Mouse (Mus musculus) granulocyte monocyte progenitor cell, adult 5-6 weeks (primary cell): ENCODE measurements around the gene Rps15a. TPM values are rescaled to one million over a fixed set of nuclear protein-coding genes. Genes with fewer than 3 reads are reported as not detected.
A peak's percentile ranks its signal among the peaks of the same experiment; 100 is the strongest.

ENCODE experiments used
- ATAC-seq: replicated peaks from 2 replicates; pipeline ENCODE4 v1.8.0; 2016; ENCODE audit warnings: mild to moderate bottlenecking, moderate TSS enrichment, inconsistent platforms; ENCODE audit not compliant: poor library complexity, severe bottlenecking
- total RNA-seq, 2 experiments: library from RNA; stranded (forward) in 1 of 2; stranded (reverse) in 1 of 2; fragments of 200-712, 200-1000 nt in 1 of 2; fragments of >200 nt in 1 of 2; fragmentation: Nextera tagmentation in 1 of 2; gene quantifications; 2 replicates each; pipeline ENCODE4 v1.2.3; 2014 to 2017

The Rps15a gene
- total RNA-seq, 2 experiments from 2014 or later: 1,501 to 3,545 TPM

GRCm38 (mm10) chr7:118116787-118117538, 975 bp upstream of the Rps15a start:
- ATAC-seq: no peak

- ATAC-seq: no peak
Observed at GRCm38 (mm10) chr7:118115533-118115876, 483 bp downstream of the Rps15a start.

- no peak for ATAC-seq
Observed at GRCm38 (mm10) chr7:118113541-118114297, 2.3 kb downstream of the Rps15a start.

GRCm38 (mm10) chr7:118111128-118111527, 4.9 kb downstream of the Rps15a start:
- no peak for ATAC-seq

- ATAC-seq: no peak
Observed at GRCm38 (mm10) chr7:118107671-118108070, 8.3 kb downstream of the Rps15a start.

- ATAC-seq: peak; percentile 36
Observed at GRCm38 (mm10) chr7:118104458-118105052, 11.4 kb downstream of the Rps15a start.

- ATAC-seq: no peak
Observed at GRCm38 (mm10) chr7:118103462-118104379, 12.3 kb downstream of the Rps15a start.

DNA sequence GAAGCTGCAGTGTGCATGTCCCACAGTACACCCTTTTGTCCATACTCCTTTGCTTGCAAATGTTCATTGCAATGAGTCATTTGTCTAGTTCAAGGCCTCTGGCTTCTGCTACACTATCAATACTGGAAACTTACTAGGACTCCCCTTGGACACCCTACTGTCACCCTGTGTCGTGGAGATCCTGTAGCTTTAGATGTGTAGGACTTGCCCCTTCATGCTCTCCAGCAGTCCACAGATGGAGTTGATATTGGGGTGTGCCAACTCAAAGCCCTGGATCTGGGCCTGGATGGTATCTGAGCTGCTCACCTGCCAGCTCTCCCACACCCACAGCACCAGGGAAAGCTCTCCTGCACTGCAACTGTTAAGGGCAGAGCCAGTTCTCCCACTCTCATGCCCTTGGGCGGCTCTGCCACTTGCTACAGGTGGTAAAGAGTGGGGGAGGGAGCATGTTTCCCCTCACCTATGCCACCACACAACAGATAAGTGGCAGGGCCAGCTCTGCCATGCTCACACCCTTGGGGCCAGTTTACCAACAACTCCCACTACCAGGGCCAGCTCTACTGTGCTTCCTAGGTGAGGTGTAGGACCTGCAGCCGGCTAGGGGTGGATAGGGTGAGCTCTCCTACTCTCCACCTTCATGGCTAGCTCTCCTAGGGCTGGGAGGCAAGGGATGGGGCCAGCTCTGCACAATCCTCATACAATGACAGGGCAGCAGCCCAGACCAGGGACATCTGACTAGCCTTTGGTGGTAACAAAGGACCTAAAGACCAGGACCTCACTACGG, 13.1 kb downstream of the Rps15a start:
- 0 out of 2 replicates have a peak, but pooled peaks have one; percentile 10 for ATAC-seq

- peak; percentile 66 for ATAC-seq
Observed at GRCm38 (mm10) chr7:118102231-118102630, 13.8 kb downstream of the Rps15a start.

DNA sequence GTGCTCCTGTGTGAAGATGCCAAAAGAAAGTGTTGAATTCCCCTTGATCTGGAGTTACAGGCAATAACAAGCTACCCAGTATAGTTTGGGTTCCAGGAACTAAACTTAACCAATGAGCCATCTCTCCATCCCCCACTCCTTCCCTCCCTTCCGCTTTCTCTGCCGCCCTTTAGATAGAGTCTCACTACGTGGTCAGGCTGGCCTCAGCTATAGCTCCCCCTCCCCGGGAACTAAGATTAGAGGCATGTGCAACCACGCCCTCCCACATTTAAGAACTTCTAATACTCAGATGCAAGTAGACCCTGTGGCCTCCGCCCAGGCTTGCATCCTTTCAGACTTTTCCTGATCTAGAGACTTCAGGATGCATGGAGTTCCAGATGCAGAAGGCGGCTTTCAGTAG, 18.4 kb downstream of the Rps15a start:
- ATAC-seq: no peak

DNA sequence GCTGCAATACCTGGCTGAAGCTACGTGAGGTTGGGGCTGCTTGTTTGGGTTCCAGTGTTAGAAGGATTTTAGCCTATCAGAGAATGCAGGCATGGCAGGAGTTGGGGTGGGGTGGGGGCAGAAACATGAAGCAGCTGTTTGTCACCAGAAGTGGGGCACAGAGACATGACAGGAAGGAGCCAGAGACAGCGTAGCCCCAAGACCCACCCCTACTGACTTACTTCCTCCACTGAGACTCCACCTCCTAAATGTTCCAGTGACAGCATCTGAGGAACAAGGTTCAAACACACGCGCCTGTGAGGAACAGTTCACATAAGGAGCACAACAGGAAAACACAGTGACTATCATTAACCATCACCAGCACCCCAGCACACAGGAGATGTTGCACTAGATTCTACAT, 36.0 kb downstream of the Rps15a start:
- ATAC-seq: 0 out of 2 replicates have a peak, but pooled peaks have one; percentile 37

DNA sequence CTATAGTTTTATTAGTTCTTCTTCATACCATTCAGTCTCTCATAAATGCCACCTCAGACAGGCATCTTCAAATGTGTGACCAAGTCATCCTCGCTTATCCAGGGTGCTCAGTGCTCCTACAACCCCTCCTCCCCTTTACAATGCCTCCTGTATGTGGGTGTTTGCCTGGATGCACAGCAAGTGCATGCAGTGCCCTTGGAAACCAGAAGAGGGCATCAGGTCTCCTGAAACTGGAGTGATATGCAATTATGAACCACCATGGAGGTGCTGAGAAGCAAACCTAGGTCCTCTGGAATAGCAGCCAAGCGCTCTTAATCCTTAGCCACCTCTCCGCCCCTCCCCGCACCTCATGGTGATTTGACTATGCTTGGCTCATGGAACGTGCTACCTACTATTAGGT, 36.9 kb downstream of the Rps15a start:
- ATAC-seq: peak; percentile 37

DNA sequence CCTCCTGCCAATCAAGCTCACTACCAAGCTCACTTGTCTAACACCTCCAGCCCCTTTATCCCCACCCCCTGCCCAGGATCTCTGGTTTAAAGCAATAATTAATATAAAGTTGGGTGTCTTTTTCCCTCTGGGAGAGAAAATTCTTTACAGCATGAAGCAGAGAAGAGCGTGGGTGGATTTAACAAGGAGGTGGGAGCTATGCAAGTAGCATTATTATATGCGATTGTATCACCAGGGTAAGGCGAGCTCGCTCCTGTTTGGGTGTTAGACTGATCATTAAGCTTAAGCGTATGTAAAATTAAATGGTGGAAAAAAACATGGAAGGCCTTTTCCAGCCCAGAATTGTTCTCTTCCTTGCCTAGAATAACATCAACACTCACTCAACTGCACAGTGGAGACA, 48.7 kb downstream of the Rps15a start:
- no peak for ATAC-seq

GRCm38 (mm10) chr7:118056300-118056699, 59.7 kb downstream of the Rps15a start:
- ATAC-seq: no peak

Other genes with a start within 250 kb of the Rps15a start
- gene Arl6ip1, start 13.5 kb upstream of the Rps15a start, total RNA-seq (2014; fragmentation: Nextera tagmentation): 105 and 124 TPM in 2 replicates
- 185 and 248 TPM in 2 replicates for gene Arl6ip1, start 13.5 kb upstream of the Rps15a start, total RNA-seq (2017)
- 64.7 and 70.6 TPM in 2 replicates for gene Smg1, start 127.5 kb upstream of the Rps15a start, total RNA-seq (2014; fragmentation: Nextera tagmentation)
- 37.3 and 48.2 TPM in 2 replicates for gene Smg1, start 127.5 kb upstream of the Rps15a start, total RNA-seq (2017)